Mouse (Mus musculus) lung, postnatal 10 days (tissue): Measurements from ENCODE around the gene Bcl11b.

Experiments
- DNase-seq: peaks from one replicate; pipeline ENCODE4 v3.0.0; 2021

Bcl11b gene

GRCm38 (mm10) chr12:108003483-108003882 lies at the start of gene Bcl11b:
Bcl11b (minus strand) TSS chr12:108003602.
- no peak for DNase-seq

GRCm38 (mm10) chr12:108050996-108051395 lies 47.6 kb upstream of the Bcl11b start:
- no peak for DNase-seq

- DNase-seq = no peak
Measured at GRCm38 (mm10) chr12:108049625-108050024, 46.2 kb upstream of the Bcl11b start.

- DNase-seq = no peak
Measured at GRCm38 (mm10) chr12:108042239-108042571, 38.8 kb upstream of the Bcl11b start.

GRCm38 (mm10) chr12:108041571-108042238 lies 38.3 kb upstream of the Bcl11b start:
- DNase-seq = peak; percentile 85

GRCm38 (mm10) chr12:108037446-108037845 lies 34.0 kb upstream of the Bcl11b start:
- DNase-seq = no peak

GRCm38 (mm10) chr12:108035412-108036078 lies 32.1 kb upstream of the Bcl11b start:
- DNase-seq = no peak

- no peak for DNase-seq
Measured at GRCm38 (mm10) chr12:108022835-108023615, 19.6 kb upstream of the Bcl11b start.

- no peak for DNase-seq
Measured at GRCm38 (mm10) chr12:108012003-108012402, 8.6 kb upstream of the Bcl11b start.

- no peak for DNase-seq
Measured at GRCm38 (mm10) chr12:108010346-108010745, 6.9 kb upstream of the Bcl11b start.

GRCm38 (mm10) chr12:108009156-108009555 lies 5.8 kb upstream of the Bcl11b start:
- DNase-seq = no peak

GRCm38 (mm10) chr12:108005816-108006626 lies 2.6 kb upstream of the Bcl11b start:
- peak; percentile 67 for DNase-seq

GRCm38 (mm10) chr12:108005488-108005800 lies 2.0 kb upstream of the Bcl11b start:
- DNase-seq = no peak

GRCm38 (mm10) chr12:108004701-108005487 lies 1.5 kb upstream of the Bcl11b start:
- DNase-seq = peak; percentile 9

GRCm38 (mm10) chr12:108003928-108004327 lies 526 bp upstream of the Bcl11b start:
- peak; percentile 66 for DNase-seq

- DNase-seq = peak; percentile 4
Measured at GRCm38 (mm10) chr12:108002436-108003189, 789 bp downstream of the Bcl11b start.

- no peak for DNase-seq
Measured at GRCm38 (mm10) chr12:108001652-108002340, 1.6 kb downstream of the Bcl11b start.

GRCm38 (mm10) chr12:108000715-108001080 lies 2.7 kb downstream of the Bcl11b start:
- DNase-seq = no peak

GRCm38 (mm10) chr12:107999751-108000714 lies 3.4 kb downstream of the Bcl11b start:
- no peak for DNase-seq

GRCm38 (mm10) chr12:107998746-107999145 lies 4.7 kb downstream of the Bcl11b start:
- DNase-seq = peak; percentile 79
